Mouse (Mus musculus): Measurements from ENCODE around the gene Milr1.

DNA sequence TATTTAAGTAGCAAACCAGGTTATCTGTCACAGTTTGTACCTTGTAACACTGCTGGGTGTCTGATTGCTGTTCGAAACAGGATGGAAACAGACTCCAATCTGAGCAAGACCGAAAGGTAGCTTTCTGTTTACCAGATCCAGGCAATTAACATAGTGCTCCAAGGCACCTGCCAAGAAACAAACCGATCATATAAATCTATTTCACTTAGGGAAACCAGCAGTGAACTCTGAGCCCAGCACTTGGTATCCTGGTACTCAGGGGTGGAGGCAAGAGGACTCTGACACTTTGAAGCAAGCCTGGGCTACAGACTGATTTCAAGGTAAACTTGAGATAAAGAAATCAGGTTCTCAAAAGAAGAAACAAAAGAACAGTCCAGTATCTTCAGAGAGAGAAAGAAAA is 26.4 kb downstream of the Milr1 start:
- no peak for TF ChIP-seq POLR2A (IDR thresholded peaks at IDR 0.05; ENCODE audit: borderline replicate concordance, extremely low read depth, low read depth, low read length)
- TF ChIP-seq CTCF (IDR thresholded peaks at IDR 0.05; ENCODE audit: insufficient read depth, low read length), result no peak

All from lung, adult 2 months (tissue).